Mouse (Mus musculus): Measurements from ENCODE around the gene Capzb.

Gene Capzb

GRCm38 (mm10) chr4:139192499-139193175, at the start of gene Capzb:
Capzb (plus strand) TSS chr4:139192899.
- DNase-seq (ENCODE audit: low spot score), result peak; percentile 95

GRCm38 (mm10) chr4:139142985-139143384, 49.7 kb upstream of the Capzb start:
- no peak for DNase-seq (ENCODE audit: low spot score)

GRCm38 (mm10) chr4:139144577-139144976, 48.1 kb upstream of the Capzb start:
- DNase-seq (ENCODE audit: low spot score), result no peak

- peak; percentile 29 for DNase-seq (ENCODE audit: low spot score)
Observed at GRCm38 (mm10) chr4:139145156-139145555, 47.5 kb upstream of the Capzb start.

GRCm38 (mm10) chr4:139146760-139147159, 45.9 kb upstream of the Capzb start:
- DNase-seq (ENCODE audit: low spot score), result no peak

- no peak for DNase-seq (ENCODE audit: low spot score)
Observed at GRCm38 (mm10) chr4:139151370-139151769, 41.3 kb upstream of the Capzb start.

GRCm38 (mm10) chr4:139154576-139155307, 38.0 kb upstream of the Capzb start:
- no peak for DNase-seq (ENCODE audit: low spot score)

- DNase-seq (ENCODE audit: low spot score), result no peak
Observed at GRCm38 (mm10) chr4:139156538-139156937, 36.2 kb upstream of the Capzb start.

GRCm38 (mm10) chr4:139158350-139158749, 34.3 kb upstream of the Capzb start:
- DNase-seq (ENCODE audit: low spot score), result no peak

GRCm38 (mm10) chr4:139161076-139161475, 31.6 kb upstream of the Capzb start:
- DNase-seq (ENCODE audit: low spot score), result no peak

- DNase-seq (ENCODE audit: low spot score), result no peak
Observed at GRCm38 (mm10) chr4:139164082-139164481, 28.6 kb upstream of the Capzb start.

- DNase-seq (ENCODE audit: low spot score), result no peak
Observed at GRCm38 (mm10) chr4:139165259-139165658, 27.4 kb upstream of the Capzb start.

- peak; percentile 22 for DNase-seq (ENCODE audit: low spot score)
Observed at GRCm38 (mm10) chr4:139166244-139166643, 26.5 kb upstream of the Capzb start.

- DNase-seq (ENCODE audit: low spot score), result no peak
Observed at GRCm38 (mm10) chr4:139167107-139167506, 25.6 kb upstream of the Capzb start.

GRCm38 (mm10) chr4:139168985-139169747, 23.5 kb upstream of the Capzb start:
- DNase-seq (ENCODE audit: low spot score), result peak; percentile 20

- no peak for DNase-seq (ENCODE audit: low spot score)
Observed at GRCm38 (mm10) chr4:139169748-139170279, 22.9 kb upstream of the Capzb start.

- DNase-seq (ENCODE audit: low spot score), result no peak
Observed at GRCm38 (mm10) chr4:139175061-139175971, 17.4 kb upstream of the Capzb start.

- DNase-seq (ENCODE audit: low spot score), result no peak
Observed at GRCm38 (mm10) chr4:139176023-139176422, 16.7 kb upstream of the Capzb start.

- DNase-seq (ENCODE audit: low spot score), result no peak
Observed at GRCm38 (mm10) chr4:139177921-139178320, 14.8 kb upstream of the Capzb start.

- DNase-seq (ENCODE audit: low spot score), result no peak
Observed at GRCm38 (mm10) chr4:139178377-139178776, 14.3 kb upstream of the Capzb start.

GRCm38 (mm10) chr4:139179218-139179617, 13.5 kb upstream of the Capzb start:
- no peak for DNase-seq (ENCODE audit: low spot score)
